Mouse (Mus musculus) thymus, adult 2 months (tissue): ENCODE data around the gene Cd151.

Experiments
- CTCF ChIP-seq: fragments of 200-500 bp; IDR thresholded peaks from 2 replicates; pipeline ENCODE4 v1.5.1; 2012; ENCODE audit warnings: mild to moderate bottlenecking, control low read depth, low read length, moderate library complexity, borderline replicate concordance; ENCODE audit not compliant: control insufficient read depth, poor library complexity, insufficient read depth; ENCODE audit errors: extremely low read depth
- POLR2A ChIP-seq: fragments of 200-500 bp; IDR thresholded peaks from 2 replicates; pipeline ENCODE4 v1.6.1; 2012; ENCODE audit warnings: mild to moderate bottlenecking, low read length, control low read depth, moderate library complexity; ENCODE audit not compliant: control insufficient read depth, poor library complexity, insufficient read depth; ENCODE audit errors: extremely low read depth

DNA sequence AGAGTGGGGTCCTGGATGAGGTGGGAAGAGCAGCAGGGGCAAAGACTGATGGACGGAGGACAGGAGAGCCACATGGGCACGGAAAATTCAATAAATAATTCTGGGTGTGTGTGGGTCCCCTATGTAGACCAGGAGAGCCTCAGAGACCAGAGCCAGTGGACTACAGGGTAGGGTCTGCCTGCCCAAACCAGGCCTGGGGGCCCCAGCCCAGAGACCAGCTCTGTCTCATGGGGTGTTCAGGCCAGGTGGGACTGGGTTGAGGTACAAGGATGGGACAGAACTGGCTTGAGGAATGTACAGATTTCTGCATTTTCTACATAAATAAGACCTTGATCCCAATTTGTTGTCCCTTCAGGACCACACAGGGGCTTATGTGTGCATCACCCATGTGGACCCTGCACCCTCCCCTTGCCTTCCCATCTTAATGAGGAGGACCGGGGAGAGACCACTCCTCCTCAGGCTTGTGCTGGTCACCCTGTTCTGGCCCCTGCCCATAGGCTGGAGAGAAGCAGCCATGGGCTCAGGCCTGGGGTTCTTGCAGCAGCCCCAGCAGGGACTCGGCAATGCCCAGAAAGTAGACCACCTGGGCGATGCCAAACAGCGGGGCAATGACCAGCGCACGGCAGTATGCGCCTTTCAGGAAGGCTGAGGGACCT lies 36.5 kb upstream of the Cd151 start:
- TF ChIP-seq POLR2A = no peak
- no peak for TF ChIP-seq CTCF
